Mouse (Mus musculus) heart, embryonic 13.5 days (tissue): ENCODE results near the gene Gm20838. TPM values are rescaled to one million over a fixed set of nuclear protein-coding genes. Genes with fewer than 3 reads are reported as not detected.
"Not testable (repeated sequence)": the region's sequence is repeated elsewhere in the genome, so short reads cannot be mapped to it uniquely, and the experiment has no call there.

Experiments used
- ATAC-seq: fragments of 200-750 bp; cut with Nextera tagmentation; 2 replicates; pipeline ENCODE4 v1.8.0; 2017; ENCODE audit warnings: moderate TSS enrichment; ENCODE audit not compliant: insufficient number of reproducible peaks, low FRiP score, low TSS enrichment; ENCODE audit errors: extremely low read depth
- H3K27ac ChIP-seq: fragments of 300-500 bp; sonication (generic); replicated peaks from 2 replicates; pipeline ENCODE4 v1.5.1; 2015; ENCODE audit warnings: moderate library complexity, mild to moderate bottlenecking, inconsistent platforms
- H3K27me3 ChIP-seq: fragments of 300-500 bp; sonication (generic); replicated peaks from 2 replicates; pipeline ENCODE4 v1.6.1; 2015; ENCODE audit warnings: mild to moderate bottlenecking, inconsistent platforms
- H3K36me3 ChIP-seq: fragments of 300-500 bp; sonication (generic); 2 replicates; pipeline ENCODE4 v1.6.1; 2015; ENCODE audit warnings: mild to moderate bottlenecking, inconsistent platforms
- H3K4me1 ChIP-seq: fragments of 300-500 bp; sonication (generic); 2 replicates; pipeline ENCODE4 v1.6.1; 2015; ENCODE audit warnings: inconsistent platforms
- H3K4me2 ChIP-seq: fragments of 300-500 bp; sonication (generic); 2 replicates; pipeline ENCODE4 v1.6.1; 2015; ENCODE audit warnings: inconsistent platforms, mild to moderate bottlenecking, moderate library complexity
- H3K4me3 ChIP-seq: fragments of 300-500 bp; sonication (generic); 2 replicates; pipeline ENCODE4 v1.5.1; 2015; ENCODE audit warnings: moderate library complexity, mild to moderate bottlenecking, inconsistent platforms
- H3K9ac ChIP-seq: fragments of 300-500 bp; sonication (generic); 2 replicates; pipeline ENCODE4 v1.6.1; 2015; ENCODE audit warnings: inconsistent platforms, mild to moderate bottlenecking, moderate library complexity
- H3K9me3 ChIP-seq: fragments of 300-500 bp; sonication (generic); 2 replicates; pipeline ENCODE4 v1.6.1; 2016; ENCODE audit warnings: inconsistent platforms
- WGBS: fragments of 180-500 bp; shearing (Covaris S2); methylation state at CpG from one replicate; pipeline ENCODE4 v1.1.7; 2015; ENCODE audit warnings: mixed read lengths; 5-methylcytosine and 5-hydroxymethylcytosine counted together
- polyA plus RNA-seq: library from polyadenylated mRNA; unstranded; fragments of >200 nt; fragmentation: Nextera tagmentation; extraction: Ambion mirVana; gene quantifications from 2 replicates; pipeline ENCODE4 v1.2.1, GENCODE M21; 2015

Gene Gm20838
- not detected in 2 replicates for polyA plus RNA-seq

DNA sequence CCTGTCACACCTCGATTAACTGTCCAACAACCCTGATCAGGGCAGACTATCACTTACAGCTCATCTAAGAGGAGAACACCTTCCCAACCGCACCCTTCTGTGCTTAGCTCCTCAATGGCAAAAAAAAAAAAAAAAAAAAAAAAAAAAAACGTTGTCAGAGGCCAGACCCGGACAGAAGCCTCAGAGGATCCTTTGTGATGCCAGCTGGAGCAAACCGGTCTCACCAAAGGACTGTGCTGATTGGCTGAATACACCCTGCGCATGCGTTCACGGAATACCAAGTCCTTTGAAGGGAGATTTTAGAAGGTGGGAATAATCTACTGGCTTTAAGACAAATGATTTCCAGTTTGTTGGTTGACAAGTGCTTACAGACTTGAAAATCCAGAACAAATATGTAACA is at the start of gene Gm20838:
TSS of gene Gm20838 (minus strand) at position 101 of the 400 bp plus-strand sequence.
- H3K4me2 ChIP-seq, H3K9me3 ChIP-seq, ATAC-seq, H3K27me3 ChIP-seq, H3K4me3 ChIP-seq, H3K4me1 ChIP-seq, H3K27ac ChIP-seq, H3K36me3 ChIP-seq, H3K9ac ChIP-seq: not testable (repeated sequence)
- WGBS, result no CpG with 5 or more reads among the region's 8 CpGs
